Mouse (Mus musculus): ENCODE data around the gene Efnb3. TPM values are rescaled to one million over a fixed set of nuclear protein-coding genes. Genes with fewer than 3 reads are reported as not detected.
A peak's percentile ranks its signal among the peaks of the same experiment; 100 is the strongest.

Efnb3 gene
- polyA plus RNA-seq, 1 experiment from 2014 or later = 0.39 TPM

DNA sequence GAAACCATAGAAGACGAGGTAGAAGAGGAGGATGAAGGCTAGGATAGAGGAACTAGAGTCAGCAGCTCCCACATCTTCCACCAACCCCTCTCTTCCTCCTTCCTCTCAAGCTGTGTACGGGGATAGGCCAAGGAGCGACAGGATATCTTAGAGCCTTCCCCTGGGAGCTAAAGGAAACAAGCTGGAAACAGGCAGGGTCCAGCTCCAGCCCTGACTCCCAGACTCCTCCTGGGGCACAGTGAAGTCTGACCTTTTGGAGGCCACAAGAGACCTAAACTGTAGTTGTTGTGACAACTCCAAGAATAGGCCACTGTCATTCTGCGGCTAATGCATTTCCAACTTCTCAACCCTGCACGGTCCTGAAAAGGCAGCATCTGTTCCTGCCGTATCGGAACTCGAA lies 43.5 kb upstream of the Efnb3 start:
- peaks cover 64% of the 10 kb centered on the region for H3K4me1 ChIP-seq (ENCODE audit: control insufficient read depth, low read depth, low read length)

GRCm38 (mm10) chr11:69601768-69602167 lies 41.8 kb upstream of the Efnb3 start:
- Histone ChIP-seq H3K4me1 (ENCODE audit: control insufficient read depth, low read depth, low read length) (peaks cover 58% of the 10 kb centered on the region), H3K27me3 (ENCODE audit: control insufficient read depth, insufficient read depth, low read depth, low read length) (peaks cover 2% of the 10 kb centered on the region; the same call in 1 of the 2 replicates), H3K36me3 (ENCODE audit: control insufficient read depth, insufficient read depth) (no peaks in the 10 kb centered on the region), H3K9me3 (replicated peaks; ENCODE audit: control insufficient read depth, low read length) (no peaks in the 10 kb centered on the region), H3K4me3 (ENCODE audit: low read depth, low read length) (no peak overlapping the region), H3K4me2 (ENCODE audit: low read depth, low read length) (no peak overlapping the region), H3K9ac (ENCODE audit: low read depth, low read length) (no peak overlapping the region), H3K27ac (ENCODE audit: low read length) (no peak overlapping the region)
- 35% methylated on average over 3 of the region's 3 CpGs for WGBS (ENCODE audit: insufficient replicate concordance)
- no peak for ATAC-seq (ENCODE audit: low read depth)

More for the DNA sequence above, 43.5 kb upstream of the Efnb3 start:
- ATAC-seq (ENCODE audit: low read depth) = no peak
- no peaks in the 10 kb centered on the region for H3K9me3 ChIP-seq (replicated peaks; ENCODE audit: control insufficient read depth, low read length)
- H3K27ac ChIP-seq (ENCODE audit: low read length) = no peak overlapping the region
- H3K4me2 ChIP-seq (ENCODE audit: low read depth, low read length) = no peak overlapping the region
- H3K9ac ChIP-seq (ENCODE audit: low read depth, low read length) = no peak overlapping the region
- peaks cover 2% of the 10 kb centered on the region; the same call in 1 of the 2 replicates for H3K27me3 ChIP-seq (ENCODE audit: control insufficient read depth, insufficient read depth, low read depth, low read length)
- WGBS (ENCODE audit: insufficient replicate concordance) = 68% methylated on average over 8 of the region's 8 CpGs
- no peaks in the 10 kb centered on the region for H3K36me3 ChIP-seq (ENCODE audit: control insufficient read depth, insufficient read depth)
- no peak overlapping the region for H3K4me3 ChIP-seq (ENCODE audit: low read depth, low read length)

DNA sequence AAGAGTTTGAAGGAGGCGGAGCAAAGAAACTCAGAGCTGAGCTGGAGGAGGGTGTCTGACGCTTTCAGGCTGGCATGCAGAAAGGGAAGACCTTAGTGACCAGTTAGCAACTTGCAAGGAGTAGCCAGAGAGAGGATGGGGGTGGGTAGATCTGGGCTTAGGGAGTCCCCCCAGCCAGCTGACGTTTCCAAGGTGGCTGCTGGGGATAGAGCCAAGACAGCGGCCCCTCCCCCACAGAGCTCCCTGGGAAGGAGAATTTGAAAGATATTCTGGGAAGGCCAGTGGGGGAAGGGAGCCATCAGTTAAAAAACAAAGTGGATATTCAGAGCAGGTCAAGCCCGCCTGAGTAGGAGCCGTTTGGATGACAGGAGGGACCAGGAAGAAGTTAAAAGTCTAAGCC lies 40.1 kb upstream of the Efnb3 start:
- no peak for ATAC-seq (ENCODE audit: low read depth)
- Histone ChIP-seq H3K4me2 (ENCODE audit: low read depth, low read length) (peak overlapping the region; percentile 14; the same call in 1 of the 2 replicates), H3K36me3 (ENCODE audit: control insufficient read depth, insufficient read depth) (no peaks in the 10 kb centered on the region), H3K27me3 (ENCODE audit: control insufficient read depth, insufficient read depth, low read depth, low read length) (no peaks in the 10 kb centered on the region; the same call in 1 of the 2 replicates), H3K9ac (ENCODE audit: low read depth, low read length) (0 out of 2 replicates have a peak overlapping the region, but pooled peaks have one; percentile 14), H3K9me3 (replicated peaks; ENCODE audit: control insufficient read depth, low read length) (no peaks in the 10 kb centered on the region), H3K4me3 (ENCODE audit: low read depth, low read length) (no peak overlapping the region), H3K27ac (ENCODE audit: low read length) (peak overlapping the region; percentile 41), H3K4me1 (ENCODE audit: control insufficient read depth, low read depth, low read length) (peaks cover 48% of the 10 kb centered on the region)
- WGBS (ENCODE audit: insufficient replicate concordance) = 35% methylated on average over 6 of the region's 6 CpGs

DNA sequence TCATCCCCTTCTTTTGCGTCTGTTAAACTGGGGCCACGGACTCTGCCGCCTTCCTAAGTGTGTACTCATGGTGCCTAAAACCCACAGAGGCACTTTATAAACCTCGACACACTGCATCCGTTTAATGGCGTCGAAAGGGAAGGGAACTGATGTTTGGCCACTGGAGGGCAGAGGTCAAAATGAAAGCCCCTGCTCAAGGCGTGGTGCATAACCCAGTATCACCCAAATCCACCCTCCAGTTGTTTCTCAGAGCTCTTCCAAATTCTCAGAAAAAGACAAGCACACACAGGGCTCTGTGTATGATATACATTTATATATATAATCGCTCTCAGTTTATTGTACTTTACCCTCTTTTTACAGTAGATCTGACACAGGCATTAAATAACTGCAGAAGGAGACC lies 39.4 kb upstream of the Efnb3 start:
- peak; percentile 52; the same call in 1 of the 2 replicates for ATAC-seq (ENCODE audit: low read depth)
- Histone ChIP-seq H3K4me3 (ENCODE audit: low read depth, low read length) (no peak overlapping the region), H3K9me3 (replicated peaks; ENCODE audit: control insufficient read depth, low read length) (no peaks in the 10 kb centered on the region), H3K4me2 (ENCODE audit: low read depth, low read length) (peak overlapping the region; percentile 14; the same call in 1 of the 2 replicates), H3K9ac (ENCODE audit: low read depth, low read length) (peak overlapping the region; percentile 4; the same call in 1 of the 2 replicates), H3K27ac (ENCODE audit: low read length) (peak overlapping the region; percentile 41), H3K27me3 (ENCODE audit: control insufficient read depth, insufficient read depth, low read depth, low read length) (no peaks in the 10 kb centered on the region; the same call in 1 of the 2 replicates), H3K36me3 (ENCODE audit: control insufficient read depth, insufficient read depth) (peaks cover 2% of the 10 kb centered on the region; the same call in 1 of the 2 replicates), H3K4me1 (ENCODE audit: control insufficient read depth, low read depth, low read length) (peaks cover 41% of the 10 kb centered on the region)
- 16% methylated on average over 9 of the region's 9 CpGs for WGBS (ENCODE audit: insufficient replicate concordance)

GRCm38 (mm10) chr11:69594853-69595252 lies 34.8 kb upstream of the Efnb3 start:
- WGBS (ENCODE audit: insufficient replicate concordance) = 88% methylated on average over 6 of the region's 6 CpGs
- Histone ChIP-seq H3K9ac (ENCODE audit: low read depth, low read length) (no peak overlapping the region), H3K27ac (ENCODE audit: low read length) (no peak overlapping the region), H3K4me2 (ENCODE audit: low read depth, low read length) (no peak overlapping the region), H3K4me1 (ENCODE audit: control insufficient read depth, low read depth, low read length) (peaks cover 33% of the 10 kb centered on the region), H3K9me3 (replicated peaks; ENCODE audit: control insufficient read depth, low read length) (no peaks in the 10 kb centered on the region), H3K36me3 (ENCODE audit: control insufficient read depth, insufficient read depth) (peaks cover 15% of the 10 kb centered on the region), H3K27me3 (ENCODE audit: control insufficient read depth, insufficient read depth, low read depth, low read length) (no peaks in the 10 kb centered on the region), H3K4me3 (ENCODE audit: low read depth, low read length) (no peak overlapping the region)
- ATAC-seq (ENCODE audit: low read depth) = no peak

- WGBS (ENCODE audit: insufficient replicate concordance) = 65% methylated on average over 4 of the region's 4 CpGs
- Histone ChIP-seq H3K4me1 (ENCODE audit: control insufficient read depth, low read depth, low read length) (peaks cover 40% of the 10 kb centered on the region), H3K36me3 (ENCODE audit: control insufficient read depth, insufficient read depth) (peaks cover 32% of the 10 kb centered on the region), H3K9me3 (replicated peaks; ENCODE audit: control insufficient read depth, low read length) (no peaks in the 10 kb centered on the region), H3K4me3 (ENCODE audit: low read depth, low read length) (no peak overlapping the region), H3K9ac (ENCODE audit: low read depth, low read length) (no peak overlapping the region), H3K27ac (ENCODE audit: low read length) (peak overlapping the region; percentile 55; the same call in 1 of the 2 replicates), H3K27me3 (ENCODE audit: control insufficient read depth, insufficient read depth, low read depth, low read length) (no peaks in the 10 kb centered on the region), H3K4me2 (ENCODE audit: low read depth, low read length) (no peak overlapping the region)
- no peak for ATAC-seq (ENCODE audit: low read depth)
Measured at GRCm38 (mm10) chr11:69592799-69593198, 32.8 kb upstream of the Efnb3 start.

DNA sequence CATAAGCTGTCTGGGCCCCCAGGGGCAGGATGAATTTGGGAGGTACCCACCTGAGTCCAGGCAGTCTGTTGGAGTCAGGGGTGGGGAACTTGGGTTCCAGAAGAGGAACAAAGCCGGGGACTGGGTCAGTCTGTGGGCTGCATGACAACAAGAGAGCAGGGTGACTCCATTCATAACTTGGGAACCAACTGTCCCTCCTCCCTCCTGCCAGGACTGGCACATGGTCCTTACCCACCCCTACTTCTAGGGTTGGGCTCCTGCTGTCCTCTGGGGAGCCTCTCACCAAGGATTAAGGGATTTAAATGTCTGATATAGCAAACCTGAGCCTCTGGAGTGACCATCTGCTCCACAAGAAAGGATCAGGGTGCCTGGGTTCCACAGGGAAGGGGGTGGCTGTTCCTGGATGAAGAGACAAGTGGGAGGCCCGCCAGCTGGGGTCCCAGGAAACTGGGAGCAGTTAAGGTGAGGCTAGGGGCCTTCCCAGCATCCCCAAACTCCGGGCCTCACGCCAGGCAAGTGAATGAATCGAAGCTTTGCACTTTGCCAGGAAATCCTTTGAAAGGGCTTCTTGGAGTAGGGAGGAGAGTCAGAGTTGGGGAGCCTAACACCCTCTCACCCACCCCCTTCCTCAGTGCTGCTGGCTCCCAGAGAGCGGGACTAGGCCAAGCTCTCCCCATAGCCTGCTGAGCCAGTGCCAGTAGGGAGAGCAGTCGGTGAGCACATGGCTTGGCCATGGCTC lies 32.1 kb upstream of the Efnb3 start:
- ATAC-seq (ENCODE audit: low read depth) = no peak
- Histone ChIP-seq H3K9ac (ENCODE audit: low read depth, low read length) (peak overlapping the region; percentile 15; the same call in 1 of the 2 replicates), H3K27me3 (ENCODE audit: control insufficient read depth, insufficient read depth, low read depth, low read length) (no peaks in the 10 kb centered on the region), H3K4me3 (ENCODE audit: low read depth, low read length) (no peak overlapping the region), H3K36me3 (ENCODE audit: control insufficient read depth, insufficient read depth) (peaks cover 36% of the 10 kb centered on the region), H3K4me1 (ENCODE audit: control insufficient read depth, low read depth, low read length) (peaks cover 43% of the 10 kb centered on the region), H3K9me3 (replicated peaks; ENCODE audit: control insufficient read depth, low read length) (no peaks in the 10 kb centered on the region), H3K4me2 (ENCODE audit: low read depth, low read length) (no peak overlapping the region), H3K27ac (ENCODE audit: low read length) (peak overlapping the region; percentile 55)
- WGBS (ENCODE audit: insufficient replicate concordance) = 73% methylated on average over 7 of the region's 7 CpGs

- 76% methylated on average over 3 of the region's 3 CpGs for WGBS (ENCODE audit: insufficient replicate concordance)
- Histone ChIP-seq H3K9ac (ENCODE audit: low read depth, low read length) (no peak overlapping the region), H3K4me2 (ENCODE audit: low read depth, low read length) (no peak overlapping the region)
Measured at GRCm38 (mm10) chr11:69591424-69591823, 31.4 kb upstream of the Efnb3 start.

GRCm38 (mm10) chr11:69590622-69591021 lies 30.6 kb upstream of the Efnb3 start:
- H3K27ac ChIP-seq (ENCODE audit: low read length) = peak overlapping the region; percentile 81
- peak overlapping the region; percentile 45 for H3K4me2 ChIP-seq (ENCODE audit: low read depth, low read length)
- H3K4me1 ChIP-seq (ENCODE audit: control insufficient read depth, low read depth, low read length) = peaks cover 57% of the 10 kb centered on the region

More at GRCm38 (mm10) chr11:69591424-69591823, 31.4 kb upstream of the Efnb3 start:
- H3K4me1 ChIP-seq (ENCODE audit: control insufficient read depth, low read depth, low read length) = peaks cover 49% of the 10 kb centered on the region
- no peak overlapping the region for H3K4me3 ChIP-seq (ENCODE audit: low read depth, low read length)
- no peaks in the 10 kb centered on the region for H3K27me3 ChIP-seq (ENCODE audit: control insufficient read depth, insufficient read depth, low read depth, low read length)
- no peaks in the 10 kb centered on the region for H3K9me3 ChIP-seq (replicated peaks; ENCODE audit: control insufficient read depth, low read length)
- no peak for ATAC-seq (ENCODE audit: low read depth)
- peak overlapping the region; percentile 81 for H3K27ac ChIP-seq (ENCODE audit: low read length)
- H3K36me3 ChIP-seq (ENCODE audit: control insufficient read depth, insufficient read depth) = peaks cover 36% of the 10 kb centered on the region

More at GRCm38 (mm10) chr11:69590622-69591021, 30.6 kb upstream of the Efnb3 start:
- Histone ChIP-seq H3K36me3 (ENCODE audit: control insufficient read depth, insufficient read depth) (peaks cover 36% of the 10 kb centered on the region), H3K9me3 (replicated peaks; ENCODE audit: control insufficient read depth, low read length) (no peaks in the 10 kb centered on the region), H3K27me3 (ENCODE audit: control insufficient read depth, insufficient read depth, low read depth, low read length) (no peaks in the 10 kb centered on the region), H3K4me3 (ENCODE audit: low read depth, low read length) (0 out of 2 replicates have a peak overlapping the region, but pooled peaks have one; percentile 18), H3K9ac (ENCODE audit: low read depth, low read length) (peak overlapping the region; percentile 47)
- 68% methylated on average over 8 of the region's 8 CpGs for WGBS (ENCODE audit: insufficient replicate concordance)
- peak; percentile 49 for ATAC-seq (ENCODE audit: low read depth)
